Mouse (Mus musculus): ENCODE measurements around the gene Nhlrc2.

GRCm38 (mm10) chr19:56555972-56556371 is 7.9 kb downstream of the Nhlrc2 start:
- no peak for TF ChIP-seq TCF12 (IDR thresholded peaks at IDR 0.05; ENCODE audit: insufficient read depth, poor library complexity, severe bottlenecking)
- TF ChIP-seq POLR2A (IDR thresholded peaks at IDR 0.05; ENCODE audit: insufficient read length, low read depth), result no peak
- TF ChIP-seq CEBPB (IDR thresholded peaks at IDR 0.05; ENCODE audit: insufficient read depth, poor library complexity, severe bottlenecking), result no peak
- TF ChIP-seq E2F4 (IDR thresholded peaks at IDR 0.05; ENCODE audit: insufficient read depth), result no peak
- no peak for TF ChIP-seq USF1 (IDR thresholded peaks at IDR 0.05; ENCODE audit: low read depth)
